Mouse (Mus musculus) activated CD4-positive, CD25-positive, alpha-beta regulatory T cell, adult 4 months (primary cell): ENCODE results near the gene Ehhadh. TPM values are rescaled to one million over a fixed set of nuclear protein-coding genes. Genes with fewer than 3 reads are reported as not detected.
"Not testable (repeated sequence)": the region's sequence is repeated elsewhere in the genome, so short reads cannot be mapped to it uniquely, and the experiment has no call there.

ENCODE experiments used
- ATAC-seq: one replicate; pipeline ENCODE4 v1.8.0; 2017
- polyA plus RNA-seq, 2 experiments: library from polyadenylated mRNA; unstranded; fragments of 100-300 nt; shearing (Covaris generic); gene quantifications; one replicate each; pipeline ENCODE4 v1.2.1; 2017

Gene Ehhadh
- 1 to 10 TPM; 5.0 to 6.4 TPM for polyA plus RNA-seq

DNA sequence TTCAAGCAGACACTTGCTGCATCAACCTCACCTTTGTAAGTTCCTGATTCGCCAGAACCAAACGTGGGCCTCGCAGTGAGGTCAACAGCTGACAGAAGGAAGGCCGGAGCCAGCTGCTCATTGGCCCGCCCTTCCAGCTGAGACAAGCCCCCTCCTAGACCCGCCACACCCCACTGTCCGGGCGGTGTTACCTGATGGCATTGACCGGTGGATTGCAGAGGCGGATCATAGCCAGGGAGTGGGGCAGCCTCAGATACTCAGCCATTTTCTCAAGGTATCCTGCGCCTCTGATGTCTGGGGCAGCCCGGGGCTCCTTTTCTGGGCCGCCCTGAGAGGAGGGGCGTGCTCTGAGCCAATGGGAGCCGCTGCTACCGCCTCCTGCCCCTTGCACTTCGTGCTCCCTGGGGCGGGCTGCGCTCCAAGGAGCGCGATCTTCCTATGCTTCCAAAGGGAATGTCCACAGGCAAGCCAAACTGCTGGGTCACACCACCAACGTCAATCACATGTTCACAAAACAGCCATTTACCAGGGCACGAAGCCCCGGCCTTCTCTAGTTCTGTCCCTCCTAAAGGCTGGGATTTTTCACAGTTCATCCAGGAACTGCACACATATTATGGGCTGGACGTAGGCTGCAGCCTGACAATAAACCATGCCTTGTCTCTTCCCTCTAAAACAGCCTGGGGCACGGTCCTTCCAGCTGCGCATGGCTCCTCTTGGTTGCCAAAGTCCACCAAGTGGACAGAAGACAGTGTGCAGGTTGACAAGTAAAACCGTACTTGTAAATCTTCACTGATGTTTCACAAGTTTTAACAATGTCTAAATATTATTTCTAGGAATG is at the start of gene Ehhadh:
Gene Ehhadh, minus strand, starts transcription at position 292 of the 838 bp plus-strand sequence.
- peak; percentile 94 for ATAC-seq

DNA sequence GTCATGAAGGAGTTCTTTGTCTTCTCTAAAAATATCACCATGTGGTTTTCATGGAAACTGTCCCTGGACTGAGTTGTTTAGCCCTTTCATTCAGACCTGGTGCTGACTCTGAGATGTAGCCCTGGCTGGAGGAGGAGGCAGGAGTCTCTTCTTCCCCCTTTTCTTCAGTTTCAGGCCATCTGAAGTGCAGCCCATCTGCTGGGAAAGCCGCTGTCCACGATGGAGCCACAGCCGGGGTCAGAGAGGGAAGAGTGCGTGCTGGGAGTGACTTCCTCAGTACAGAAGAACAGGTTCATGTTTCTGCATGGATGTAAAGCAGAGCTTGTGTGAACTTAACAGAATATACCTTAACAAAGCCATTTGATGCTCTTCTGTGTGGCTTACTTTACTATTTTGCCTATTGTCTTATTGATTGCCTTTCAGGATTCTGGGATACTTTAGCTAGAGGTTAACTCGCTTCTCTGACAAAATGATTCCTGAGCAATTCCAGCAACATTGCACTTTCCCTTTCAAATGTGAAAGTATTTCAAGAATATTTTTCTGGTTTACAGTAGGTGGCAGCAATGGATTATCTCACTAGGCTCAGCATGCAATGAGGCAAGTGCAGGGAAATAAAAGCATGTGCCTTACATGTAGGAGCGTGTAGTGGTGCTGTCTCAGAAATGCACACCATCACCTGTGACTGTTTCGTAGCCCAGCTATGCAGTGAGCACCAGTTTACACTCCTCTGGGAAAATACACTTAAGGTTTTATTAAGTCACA is 48.9 kb upstream of the Ehhadh start:
- ATAC-seq: peak; percentile 32

DNA sequence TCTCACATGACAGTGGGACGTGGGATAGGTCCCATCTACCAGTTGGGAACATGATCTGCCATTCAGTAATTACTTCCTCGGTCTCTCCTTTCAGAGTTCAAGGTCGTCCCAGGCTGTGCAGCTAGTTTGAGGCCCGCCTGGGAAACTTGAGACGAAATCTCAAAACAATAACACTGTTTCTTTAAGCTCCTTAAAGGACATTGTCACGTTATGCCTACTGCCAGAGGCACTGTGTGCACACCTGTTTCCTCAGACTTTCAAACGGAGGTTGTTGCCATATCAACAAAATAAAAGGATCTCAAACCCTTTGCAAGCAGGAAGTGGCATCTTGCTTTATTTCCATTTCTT is 48.0 kb upstream of the Ehhadh start:
- peak; percentile 77 for ATAC-seq

DNA sequence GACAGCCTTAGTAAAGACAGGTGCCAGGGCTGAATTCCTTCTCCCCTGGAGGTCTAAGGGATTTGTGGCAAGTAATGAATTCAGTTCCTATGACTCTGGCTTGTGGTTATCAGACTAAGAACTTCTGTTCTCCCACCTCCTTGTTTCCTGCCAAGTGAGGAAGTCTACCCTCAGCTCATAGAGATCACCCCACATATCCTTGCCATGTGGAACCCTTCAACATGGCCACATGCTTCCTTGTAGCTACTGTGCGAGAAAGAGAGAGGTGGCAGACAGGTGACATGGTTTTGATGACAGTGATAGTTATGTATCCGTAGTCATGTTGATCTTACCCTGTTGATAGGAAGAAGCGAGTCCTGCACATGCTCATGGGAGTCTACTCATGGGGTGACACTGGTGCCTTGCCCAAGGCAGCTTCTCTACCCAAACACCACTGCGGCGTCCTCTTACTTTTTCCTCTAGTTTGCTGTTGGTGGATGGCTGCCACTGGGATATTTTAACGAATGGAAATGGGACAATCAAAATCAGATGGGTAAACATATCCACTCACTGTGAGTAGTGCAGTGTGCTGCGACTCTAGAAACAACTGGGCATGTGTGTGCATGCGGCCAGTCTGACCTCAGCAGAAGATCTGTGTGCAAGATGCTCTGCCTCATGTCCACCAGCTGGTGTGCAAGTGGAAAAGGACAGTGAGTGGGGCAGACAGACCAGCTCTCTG is 47.4 kb upstream of the Ehhadh start:
- no peak for ATAC-seq

DNA sequence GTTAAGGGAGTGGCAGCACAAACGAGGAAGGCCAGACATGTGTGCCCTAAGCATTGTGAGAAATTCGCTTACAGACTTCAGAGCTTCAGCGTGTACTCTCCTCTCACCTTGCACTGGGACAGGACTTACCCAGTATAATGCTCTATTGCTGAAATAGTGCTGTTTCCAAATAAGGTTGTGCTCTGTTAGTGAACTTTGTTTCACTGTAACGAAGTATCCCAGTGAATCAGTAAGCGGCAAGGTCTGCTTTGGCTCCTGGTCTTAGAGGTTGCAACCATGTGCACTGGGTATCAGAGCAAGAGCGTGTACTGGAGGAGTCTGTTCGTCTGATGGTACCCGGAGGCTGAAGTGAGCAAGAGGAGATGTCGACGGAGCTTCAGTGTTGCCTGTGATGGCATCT is 46.4 kb upstream of the Ehhadh start:
- no peak for ATAC-seq

DNA sequence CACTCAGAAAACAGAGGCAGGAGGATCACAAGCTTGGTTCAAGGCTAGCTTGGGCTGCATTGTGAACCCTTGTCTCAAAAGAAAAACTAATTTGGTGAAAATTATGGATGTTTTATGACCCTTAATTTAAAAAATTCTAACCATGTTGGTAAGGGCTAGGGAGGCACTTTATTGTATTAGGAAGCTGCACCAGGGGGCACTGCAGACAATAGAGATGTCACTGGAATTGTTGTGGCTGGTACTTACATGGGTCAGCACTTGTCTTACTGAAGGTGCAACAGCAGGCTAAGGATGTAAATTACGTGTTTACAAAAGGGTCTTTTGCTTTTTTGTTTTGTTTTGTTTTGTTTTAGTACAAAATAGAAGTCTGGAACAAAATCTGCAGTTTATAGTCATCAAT is 45.9 kb upstream of the Ehhadh start:
- no peak for ATAC-seq

DNA sequence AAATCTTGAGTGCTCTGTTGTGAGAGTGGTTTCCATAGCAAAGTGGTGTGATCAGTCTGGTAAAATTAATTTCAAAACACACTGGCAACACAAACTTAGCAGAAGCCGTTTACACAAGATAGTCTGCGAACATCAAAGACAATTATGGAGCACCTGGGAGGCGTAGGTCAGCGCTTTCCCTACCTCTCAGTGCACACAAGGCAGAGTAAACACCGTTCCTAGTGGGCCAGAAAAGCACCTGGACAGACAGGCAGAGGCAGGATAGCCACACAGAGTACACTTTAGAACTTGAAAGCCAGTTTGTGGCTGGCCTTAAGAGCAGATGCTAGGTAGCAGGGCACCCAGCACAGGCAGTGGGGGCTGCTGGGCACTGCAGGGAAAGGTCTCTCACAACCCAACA is 44.2 kb upstream of the Ehhadh start:
- no peak for ATAC-seq

DNA sequence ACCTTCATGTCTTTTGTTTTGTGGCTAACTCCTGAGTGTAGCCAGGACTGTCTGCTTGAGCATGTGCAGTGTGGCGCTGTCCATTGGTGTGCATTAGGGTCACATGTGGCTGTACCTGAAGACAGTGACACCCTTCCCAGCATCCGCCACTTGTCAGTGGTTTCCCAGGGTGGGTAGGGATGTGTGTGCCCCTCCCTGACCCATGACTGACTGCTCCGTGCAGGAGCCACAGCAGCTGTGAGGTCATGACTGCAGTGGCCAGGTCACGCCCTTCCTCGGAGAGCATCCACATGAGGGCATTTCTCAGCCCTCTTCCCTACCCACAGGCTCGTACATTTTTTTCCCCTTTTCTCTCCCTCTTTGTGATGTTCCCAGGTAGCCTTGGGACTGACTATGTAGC is 43.2 kb upstream of the Ehhadh start:
- ATAC-seq: no peak

DNA sequence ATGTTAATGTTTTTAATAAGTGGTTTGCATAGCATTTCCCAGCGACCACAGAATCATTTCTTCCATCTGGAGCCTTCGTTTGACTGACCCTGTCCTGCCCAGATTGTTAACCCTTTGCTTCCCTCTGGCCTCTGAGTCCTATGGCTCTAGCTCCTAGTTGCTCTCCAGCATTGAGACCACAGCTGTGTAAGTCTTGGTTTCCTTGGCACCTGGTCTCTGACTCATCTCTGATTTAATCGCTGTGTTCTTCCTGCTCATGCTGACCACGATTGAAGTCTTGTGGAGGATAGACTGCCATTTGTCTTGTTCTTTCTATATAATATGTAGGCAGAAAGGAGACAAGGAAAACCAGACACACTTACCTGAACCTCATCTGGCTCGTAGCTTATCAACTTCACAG is 42.1 kb upstream of the Ehhadh start:
- ATAC-seq: no peak

DNA sequence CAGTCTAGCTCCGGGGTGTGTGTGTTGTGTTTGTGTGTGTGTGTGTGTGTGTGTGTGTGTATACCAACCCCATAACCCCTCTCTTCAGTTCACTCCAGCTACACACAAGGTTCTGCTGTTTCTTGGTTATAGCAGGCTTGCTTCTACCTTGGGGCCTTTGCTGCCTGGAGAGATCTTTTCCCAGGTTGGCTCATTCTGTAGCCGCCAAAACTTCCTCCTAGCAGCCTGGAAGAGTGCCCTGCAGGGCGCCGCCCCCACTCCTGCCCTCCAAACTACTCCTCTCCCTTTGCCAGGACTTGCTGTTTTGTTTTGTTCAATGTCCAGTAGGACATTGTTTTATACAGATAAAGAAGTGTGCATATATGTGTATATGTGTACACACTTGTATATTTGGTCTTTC is 40.0 kb upstream of the Ehhadh start:
- ATAC-seq: no peak

DNA sequence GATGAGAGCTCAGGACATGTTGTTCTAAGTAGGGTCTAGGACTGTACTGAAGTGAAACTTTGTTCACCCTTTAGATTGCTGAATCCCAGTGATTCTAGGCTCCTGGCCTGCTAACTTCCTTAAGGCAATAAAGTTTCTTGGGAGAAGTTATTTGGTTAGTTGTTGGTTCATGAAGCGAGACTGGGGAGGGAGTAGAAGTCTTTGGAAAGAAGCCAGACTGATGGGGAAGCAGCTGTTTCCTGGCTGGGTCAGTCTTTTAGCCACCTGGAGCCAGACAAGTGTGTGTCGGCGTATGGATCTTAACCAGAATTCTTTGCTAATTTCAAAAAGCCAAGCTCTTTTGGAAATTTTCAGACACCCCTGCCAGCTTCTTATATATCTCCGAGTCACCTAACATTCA is 39.5 kb upstream of the Ehhadh start:
- no peak for ATAC-seq

DNA sequence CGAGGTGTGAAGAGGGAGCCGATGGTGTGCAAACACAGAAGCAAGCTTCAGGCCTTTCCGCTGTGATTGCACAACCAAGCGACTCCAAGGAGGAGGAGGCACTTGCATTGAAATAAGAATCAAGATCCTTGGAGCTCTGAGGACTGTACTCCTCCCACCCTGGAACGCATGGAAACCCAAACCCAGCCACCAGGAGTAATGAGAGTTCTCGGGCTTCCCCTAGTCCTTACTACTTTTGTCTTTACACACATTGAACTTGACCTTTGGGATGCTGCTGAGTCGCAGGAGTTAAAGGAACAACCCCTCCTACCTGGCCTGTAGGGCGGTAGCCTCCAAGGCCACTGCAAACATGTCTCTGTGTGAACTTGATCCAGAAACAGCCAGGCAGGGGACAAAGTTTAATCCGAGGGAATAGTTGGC is 38.0 kb upstream of the Ehhadh start:
- no peak for ATAC-seq

DNA sequence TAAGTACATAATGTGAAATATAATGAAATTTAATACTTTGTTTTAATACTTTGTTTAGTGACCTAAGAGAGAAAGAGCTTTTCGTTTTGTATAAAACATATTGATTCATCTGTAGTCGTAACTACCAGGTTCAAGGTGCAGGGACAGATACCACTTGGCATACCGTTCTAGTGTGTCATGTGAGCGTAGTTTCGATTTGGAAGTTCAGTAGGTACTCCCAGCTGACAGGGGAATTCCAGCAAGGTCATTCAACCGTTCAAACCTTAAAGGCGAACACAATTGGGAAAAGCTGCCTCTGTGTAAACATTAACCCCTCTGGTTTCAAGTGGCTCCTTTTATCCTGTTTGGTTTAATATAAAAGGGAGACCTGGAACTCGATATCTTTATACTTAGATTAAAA is 31.0 kb upstream of the Ehhadh start:
- no peak for ATAC-seq

DNA sequence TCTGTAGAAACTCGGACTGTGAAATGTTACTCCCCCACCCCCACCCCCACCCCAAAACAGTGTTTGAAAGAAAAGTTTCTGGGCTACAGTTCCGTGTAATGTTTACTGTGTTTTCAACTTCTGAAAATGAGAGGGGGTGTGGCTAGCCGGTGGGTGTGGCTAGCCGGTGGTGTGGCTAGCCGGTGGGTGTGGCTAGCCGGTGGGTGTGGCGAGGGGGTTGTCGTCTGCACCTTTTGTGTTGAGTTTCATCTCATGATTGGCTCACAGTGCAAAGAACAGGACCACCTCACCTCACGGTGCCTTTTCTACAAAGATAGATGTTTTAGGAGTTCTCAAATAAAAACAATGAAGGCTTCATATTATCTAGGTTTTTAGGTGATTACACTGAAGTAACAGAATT is 30.5 kb upstream of the Ehhadh start:
- ATAC-seq: no peak

DNA sequence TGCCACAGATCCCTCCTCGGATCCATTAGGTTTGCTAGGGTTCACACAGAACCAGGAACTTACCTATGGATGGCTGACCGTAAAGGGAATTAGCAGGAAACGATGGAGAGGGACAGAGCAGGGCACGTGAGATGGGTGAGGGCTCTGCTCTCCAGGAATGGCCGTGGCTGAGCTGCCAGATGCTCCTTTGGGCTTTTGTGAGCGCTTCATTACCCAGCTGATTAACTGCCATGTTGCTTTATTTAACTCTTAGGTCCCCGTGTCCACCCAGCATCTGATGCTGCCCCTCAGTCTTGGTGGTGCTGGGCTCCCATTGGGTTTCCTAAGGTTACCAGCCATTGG is 28.0 kb upstream of the Ehhadh start:
- ATAC-seq: no peak

DNA sequence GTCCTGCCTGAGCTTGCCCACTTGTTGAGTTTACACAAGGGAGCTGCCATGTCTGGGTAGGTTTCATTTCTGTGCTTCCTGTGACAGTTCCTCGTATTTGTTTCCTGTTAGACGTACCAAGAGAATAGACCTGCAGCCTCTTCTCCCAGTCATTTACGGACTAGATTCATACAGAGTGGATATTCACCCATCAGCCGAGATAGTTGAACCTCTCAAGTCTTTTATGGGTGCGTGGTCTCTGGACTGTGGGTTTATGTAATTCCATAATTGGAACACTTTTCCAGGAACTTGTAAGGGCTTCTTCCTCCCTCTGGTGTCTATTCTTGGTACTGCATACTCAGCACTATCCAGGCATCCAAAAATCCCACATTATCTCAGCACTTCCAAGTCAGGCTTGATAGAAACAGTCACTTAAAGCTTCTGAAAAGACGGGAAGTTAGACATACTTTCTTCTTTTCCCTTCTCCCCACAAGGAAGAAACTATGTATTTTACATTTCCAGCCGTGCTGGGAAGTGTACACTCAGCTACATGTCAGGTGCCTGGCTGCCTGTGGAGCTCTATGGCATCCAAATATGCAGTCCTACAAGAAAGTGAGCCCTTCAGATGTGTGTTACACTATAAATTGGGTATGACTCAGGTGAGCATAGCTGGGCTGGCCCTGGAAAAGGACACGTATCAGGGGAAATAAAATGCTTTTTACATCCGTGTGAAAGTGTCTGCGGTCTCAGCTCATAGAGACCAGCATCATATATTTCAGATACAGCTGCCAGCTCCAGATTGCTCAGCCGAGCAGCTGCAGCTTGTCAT is 27.5 kb upstream of the Ehhadh start:
- peak; percentile 64 for ATAC-seq

DNA sequence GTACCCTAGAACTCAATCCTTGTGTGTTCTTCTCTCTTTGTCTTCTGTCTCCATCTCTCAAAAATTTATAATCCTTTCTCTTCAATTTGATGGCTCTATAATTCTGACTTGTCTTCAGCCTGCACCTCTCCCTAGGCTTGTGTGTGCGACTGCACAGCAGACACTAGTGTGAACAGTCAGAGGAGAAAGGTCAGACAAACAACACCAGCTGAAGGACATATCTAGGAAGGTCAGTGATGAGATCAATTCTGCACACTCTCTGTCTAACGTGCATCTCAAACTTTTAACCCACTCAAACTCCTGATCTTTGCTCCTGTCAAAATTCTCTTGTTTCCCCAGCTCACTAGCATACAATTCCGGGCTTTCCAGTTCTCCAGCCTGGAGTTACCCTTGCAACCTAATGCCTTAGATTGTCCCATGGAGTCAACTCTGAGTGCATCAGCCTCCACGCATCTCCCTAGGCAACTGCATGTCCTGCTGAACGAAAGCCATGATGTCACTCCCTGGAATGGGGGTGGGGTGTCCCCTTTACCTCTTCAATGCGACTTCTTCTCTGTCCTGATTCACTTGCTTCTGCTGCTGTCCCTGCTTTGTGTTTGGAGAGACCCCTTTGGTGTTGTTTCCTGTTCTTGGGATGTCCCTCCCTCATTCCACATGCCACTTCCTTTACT is 25.7 kb upstream of the Ehhadh start:
- ATAC-seq: no peak

DNA sequence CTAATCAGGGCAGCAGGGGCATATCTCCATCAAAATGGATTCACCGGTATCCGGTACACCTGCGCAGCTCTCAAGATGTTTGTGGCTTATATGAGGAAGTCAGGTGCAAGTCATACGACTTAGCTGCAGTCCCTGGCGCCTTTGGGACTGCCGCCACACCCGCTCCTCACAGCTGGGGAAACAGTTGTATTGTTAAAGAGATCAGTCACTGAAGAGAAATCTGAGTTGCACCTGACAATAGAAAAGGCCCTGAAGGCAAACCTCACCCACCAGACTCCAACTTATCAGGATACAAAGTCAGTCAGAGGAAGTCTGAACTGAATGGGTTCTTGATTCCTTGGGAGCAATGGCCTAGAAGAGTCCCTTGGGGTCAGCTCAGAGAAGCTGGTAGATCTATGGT is 20.2 kb upstream of the Ehhadh start:
- ATAC-seq: not testable (repeated sequence)

DNA sequence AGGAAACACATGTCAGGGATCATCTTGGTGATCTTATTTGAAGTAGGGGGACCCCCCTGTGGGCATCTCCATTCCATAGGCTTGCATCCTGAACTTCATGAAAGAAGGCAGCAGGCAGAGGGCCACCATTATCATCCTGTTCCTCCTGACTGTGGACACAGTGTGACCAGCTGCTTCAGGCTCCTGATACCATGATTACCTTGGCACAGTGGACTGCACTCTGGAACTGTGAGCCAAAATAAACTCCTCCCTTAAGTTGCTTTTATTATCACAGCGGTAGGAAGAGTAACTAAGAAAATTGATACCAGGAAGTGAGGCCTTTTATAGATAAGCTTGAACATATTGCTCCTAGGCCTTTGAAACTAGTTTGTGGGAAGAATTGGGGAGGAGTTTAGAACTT is 19.3 kb upstream of the Ehhadh start:
- no peak for ATAC-seq

DNA sequence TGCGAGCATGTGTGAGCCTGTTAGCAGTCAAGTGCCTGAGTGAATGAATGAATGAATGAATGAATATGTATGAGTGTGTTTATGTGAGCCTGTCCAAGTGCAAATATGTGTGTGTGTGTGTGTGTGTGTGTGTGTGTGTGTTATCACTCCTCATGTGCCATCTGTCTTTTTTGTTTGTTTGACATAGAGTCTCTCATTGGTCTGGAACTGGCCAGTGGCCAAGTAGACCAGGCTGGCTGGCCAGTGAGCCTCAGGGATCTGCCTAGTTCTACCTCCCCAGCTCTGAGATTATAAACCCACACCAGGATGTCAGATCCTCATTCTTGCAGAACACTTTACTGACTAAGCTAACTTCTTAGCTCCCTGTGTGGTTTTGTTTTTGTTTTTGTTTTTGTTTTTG is 16.7 kb upstream of the Ehhadh start:
- ATAC-seq: no peak

DNA sequence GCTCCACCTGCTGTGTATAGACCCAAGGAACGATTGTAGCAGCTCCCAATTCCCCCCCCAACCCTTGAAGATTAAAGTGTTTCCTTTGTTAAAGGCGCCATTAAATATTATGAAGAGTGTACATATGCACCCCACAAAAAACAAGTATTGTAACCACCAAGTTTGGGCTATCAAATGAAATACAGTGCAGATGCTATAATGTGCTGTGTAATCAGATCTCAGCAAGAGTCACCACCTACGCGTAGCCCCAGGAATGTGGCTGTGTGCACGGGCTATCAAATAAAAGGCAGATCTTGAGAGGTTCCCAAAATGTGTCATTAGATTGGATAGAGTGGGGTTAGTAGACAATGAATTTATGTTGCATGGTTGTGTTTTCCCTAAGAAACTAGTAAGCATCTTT is 7.5 kb upstream of the Ehhadh start:
- no peak for ATAC-seq

DNA sequence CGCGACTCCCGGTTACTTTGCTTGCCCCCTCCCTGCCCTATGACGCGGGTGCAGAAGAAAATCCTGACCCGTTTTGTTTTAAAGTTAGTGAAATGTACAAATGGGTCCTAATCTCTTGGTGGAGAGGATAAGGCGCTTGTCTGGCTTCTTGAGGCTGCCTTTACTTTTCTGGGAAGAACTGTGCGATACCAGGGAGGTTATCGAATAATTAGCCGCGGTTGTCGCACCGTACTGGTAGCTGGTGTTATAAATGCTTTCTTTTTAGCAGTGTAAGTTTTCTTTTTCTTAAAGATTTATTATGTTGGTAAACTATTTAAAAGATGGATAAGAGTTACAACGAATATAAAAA is 7.1 kb upstream of the Ehhadh start:
- peak; percentile 2 for ATAC-seq
